Mouse (Mus musculus): ENCODE data around the gene Smpd2.
A peak's percentile ranks its signal among the peaks of the same experiment; 100 is the strongest.

Smpd2 gene

GRCm38 (mm10) chr10:41489708-41490517 is at the start of gene Smpd2, which contains the start of gene Ppil6:
Gene Smpd2 (minus strand): TSS chr10:41490369.
Gene Ppil6 (plus strand): TSS chr10:41490439.
- DNase-seq: peak; percentile 97 to 98

GRCm38 (mm10) chr10:41538986-41539385 is 48.8 kb upstream of the Smpd2 start:
- DNase-seq: no peak

- DNase-seq: no peak
These were observed 47.8 kb upstream of the Smpd2 start for GRCm38 (mm10) chr10:41537983-41538330.

- DNase-seq: no peak
These were observed 47.2 kb upstream of the Smpd2 start for GRCm38 (mm10) chr10:41537226-41537982.

GRCm38 (mm10) chr10:41536714-41537113 is 46.5 kb upstream of the Smpd2 start:
- DNase-seq: no peak

GRCm38 (mm10) chr10:41535991-41536390 is 45.8 kb upstream of the Smpd2 start:
- no peak for DNase-seq

- no peak for DNase-seq
These were observed 39.8 kb upstream of the Smpd2 start for GRCm38 (mm10) chr10:41529972-41530371.

- DNase-seq: no peak
These were observed 35.5 kb upstream of the Smpd2 start for GRCm38 (mm10) chr10:41525696-41526095.

- no peak for DNase-seq
These were observed 33.2 kb upstream of the Smpd2 start for GRCm38 (mm10) chr10:41523386-41523785.

GRCm38 (mm10) chr10:41520410-41520673 is 30.2 kb upstream of the Smpd2 start:
- DNase-seq: no peak

- DNase-seq: peak; percentile 57 to 74
These were observed 29.7 kb upstream of the Smpd2 start for GRCm38 (mm10) chr10:41519640-41520409.

GRCm38 (mm10) chr10:41518981-41519618 is 28.9 kb upstream of the Smpd2 start, which contains the start of gene Cd164:
Gene Cd164 (plus strand): TSS chr10:41519414.
- DNase-seq: peak; percentile 93 to 96

GRCm38 (mm10) chr10:41518508-41518980 is 28.4 kb upstream of the Smpd2 start:
- DNase-seq: peak; percentile 78 to 89

GRCm38 (mm10) chr10:41514921-41515320 is 24.8 kb upstream of the Smpd2 start:
- DNase-seq: no peak

GRCm38 (mm10) chr10:41514301-41514700 is 24.1 kb upstream of the Smpd2 start:
- DNase-seq: no peak

GRCm38 (mm10) chr10:41509160-41509559 is 19.0 kb upstream of the Smpd2 start:
- peak in 1 of 2 experiments; percentile 37 for DNase-seq

- peak; percentile 79 to 80 for DNase-seq
These were observed 15.3 kb upstream of the Smpd2 start for GRCm38 (mm10) chr10:41505446-41505845.

- no peak for DNase-seq
These were observed 14.8 kb upstream of the Smpd2 start for GRCm38 (mm10) chr10:41504996-41505395.

GRCm38 (mm10) chr10:41500941-41501340 is 10.8 kb upstream of the Smpd2 start:
- DNase-seq: peak; percentile 70 to 89

- DNase-seq: peak; percentile 52 to 69
These were observed 942 bp upstream of the Smpd2 start for GRCm38 (mm10) chr10:41491111-41491510.

- no peak for DNase-seq
These were observed 327 bp upstream of the Smpd2 start for GRCm38 (mm10) chr10:41490518-41490873.

GRCm38 (mm10) chr10:41489294-41489693 is 875 bp downstream of the Smpd2 start:
- DNase-seq: peak; percentile 54 to 81

- no peak for DNase-seq
These were observed 1.3 kb downstream of the Smpd2 start for GRCm38 (mm10) chr10:41488877-41489276.
